ENCODE assay signal across 21 mouse cellular contexts in the genomic region with DNA sequence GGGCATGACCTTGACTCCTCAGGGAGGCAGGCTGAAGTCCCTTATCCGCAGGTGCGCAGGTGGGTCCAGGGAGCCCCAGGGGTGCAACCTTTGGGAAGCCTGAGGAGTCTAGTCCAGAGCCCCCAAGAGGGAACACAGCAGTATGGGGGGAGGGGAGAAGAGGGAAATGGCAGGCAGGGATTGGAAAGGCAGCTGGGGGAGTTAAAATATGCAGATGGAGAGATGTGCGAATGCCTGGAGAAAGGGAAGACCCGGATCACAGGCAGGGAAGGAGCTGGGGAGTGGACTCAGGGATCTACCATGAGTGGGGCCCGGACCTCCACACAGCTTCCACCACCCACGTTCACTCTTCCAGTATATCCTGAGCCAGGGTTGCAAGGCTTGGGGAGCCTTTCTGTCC. TPM values are rescaled to one million over a fixed set of nuclear protein-coding genes. Genes with fewer than 3 reads are reported as not detected.
DNase-seq lines count a peak whose midpoint lies in the region; TF ChIP-seq lines count a peak whose summit lies in the region.
"Had no signal": no experiment of that assay in that cellular context is flagged by ENCODE, and none has a peak within 500 bp of the region (broad histone marks: within the 10 kb centered on the region; RNA-seq: fewer than 3 reads in every experiment).

No protein-coding gene starts in this region.

- H3K4me3 ChIP-seq in lung, adult 2 months (replicated peaks; ENCODE audit: extremely low read depth, low read depth, low read length), result no peak overlapping the region
- H3K4me3 ChIP-seq: heart, embryonic 13.5 days; intestine, embryonic 15.5 days; left cerebral cortex, adult 2 months; limb, embryonic 13.5 days; liver, embryonic 15.5 days; neural tube, embryonic 12.5 days had no signal

- peak; percentile 36 for DNase-seq in embryo, embryonic 10.5 days (ENCODE audit: low spot score)
- no peak for DNase-seq in embryo, embryonic 11 days
- peak; percentile 32 to 53 for DNase-seq in layer of hippocampus, postnatal 10 days (ENCODE audit: low spot score in 2 of 2)
- no peak for DNase-seq in layer of hippocampus, adult 11-12 months (ENCODE audit: low spot score)
- DNase-seq in right cerebral cortex, postnatal 14 days, result peak; percentile 51
- DNase-seq in right cerebral cortex, adult 2 months (ENCODE audit: low spot score in 2 of 2), result no peak
- no peak for DNase-seq in lung, adult 2 months
- no peak for DNase-seq in urinary bladder, postnatal 25 days (ENCODE audit: low spot score)
- DNase-seq: cerebellum, adult 18-20 months; lung, postnatal 36 days; thymus, postnatal 25 days had no signal

- no peak for TF ChIP-seq POLR2A in lung, adult 2 months (IDR thresholded peaks at IDR 0.05; ENCODE audit: borderline replicate concordance, extremely low read depth, low read depth, low read length)

- no peak for TF ChIP-seq CTCF in lung, adult 2 months (IDR thresholded peaks at IDR 0.05; ENCODE audit: insufficient read depth, low read length)

- 50% methylated on average over 6 of the region's 6 CpGs for WGBS in lung, adult 2 months

- H3K4me1 ChIP-seq in lung, adult 2 months (ENCODE audit: control insufficient read depth, insufficient read depth, low read length), result no peaks in the 10 kb centered on the region
- H3K4me1 ChIP-seq: liver, embryonic 15.5 days had no signal

RNA-seq across cellular contexts. Expression of gene Emx1, which starts 44.2 kb away (rescaled TPM):
- total RNA-seq in layer of hippocampus, postnatal 10 days (2021), result 10 to 100 TPM; 22.1 to 23.1 TPM
- polyA plus RNA-seq in lung, adult 2 months (2012; rRNA removed), result not detected in 2 replicates
- total RNA-seq: hematopoietic stem cell, adult 5-6 weeks had no signal
- polyA plus RNA-seq: heart, embryonic 13.5 days; intestine, embryonic 15.5 days; large intestine, adult 2 months; liver, embryonic 15.5 days; spleen, adult 2 months; stomach, embryonic 16.5 days had no signal

Comparison
In these comparisons a context has a peak if more than half of its experiments do, and no peak if none do; other contexts are left out.
1. DNase-seq: peak in embryo, embryonic 10.5 days (single experiment), layer of hippocampus, postnatal 10 days (2 of 2) and right cerebral cortex, postnatal 14 days (single experiment); none in embryo, embryonic 11 days (single experiment), layer of hippocampus, adult 11-12 months (single experiment), right cerebral cortex, adult 2 months (0 of 2), lung, adult 2 months (single experiment) and urinary bladder, postnatal 25 days (single experiment).